Mouse (Mus musculus): Measurements from ENCODE around the gene Aurkb. TPM values are rescaled to one million over a fixed set of nuclear protein-coding genes. Genes with fewer than 3 reads are reported as not detected.

The Aurkb gene
- total and polyA plus RNA-seq, 3 experiments = 120 to 170 (median 159) TPM

- TF ChIP-seq NELFE (IDR thresholded peaks at IDR 0.05; ENCODE audit: low read depth, low read length) = peak; percentile 59
- TF ChIP-seq SMC3 (IDR thresholded peaks at IDR 0.05; ENCODE audit: low read depth, low read length) = no peak
- TF ChIP-seq ZKSCAN1 (IDR thresholded peaks at IDR 0.05; ENCODE audit: low read depth, low read length) = no peak
- peak; percentile 38 to 62; a peak in 3 of 4 replicates for TF ChIP-seq POLR2A (IDR thresholded peaks at IDR 0.05; ENCODE audit: control insufficient read depth in 1 of 2, insufficient read depth in 1 of 2, low read depth in 1 of 2, low read length in 2 of 2, poor library complexity in 1 of 2)
These were observed 49.4 kb downstream of the Aurkb start, which contains the start of gene Per1 (continued) for GRCm38 (mm10) chr11:69094697-69095429.

- Histone ChIP-seq H3K4me3 (ENCODE audit: control insufficient read depth in 1 of 2, insufficient read depth in 1 of 2, low read depth in 2 of 2, low read length in 2 of 2) (peak overlapping the region; percentile 54 to 61), H3K27me3 (ENCODE audit: control insufficient read depth in 1 of 2, insufficient read depth in 2 of 2, low read length in 2 of 2) (no peaks in the 10 kb centered on the region), H3K36me3 (ENCODE audit: control insufficient read depth in 1 of 2, insufficient read depth in 2 of 2, low read length in 2 of 2) (peaks cover 4 to 13% of the 10 kb centered on the region in 2 experiments), H3K9me3 (replicated peaks; ENCODE audit: insufficient read depth, low read length) (no peaks in the 10 kb centered on the region), H3K4me1 (ENCODE audit: control insufficient read depth in 1 of 2, insufficient read depth in 2 of 2, low read length in 2 of 2) (peaks cover 17 to 21% of the 10 kb centered on the region in 2 experiments), H3K27ac (ENCODE audit: control insufficient read depth, low read depth, low read length) (peak overlapping the region; percentile 88), H3K79me2 (ENCODE audit: control insufficient read depth, insufficient read depth, low read length, poor library complexity) (peaks cover 17% of the 10 kb centered on the region), H3K9ac (ENCODE audit: control insufficient read depth, low read depth, low read length, poor library complexity, severe bottlenecking) (peak overlapping the region; percentile 72)
- DNase-seq (ENCODE audit: low read depth, low spot score) = peak; percentile 86
- TF ChIP-seq CHD1 (IDR thresholded peaks at IDR 0.05; ENCODE audit: low read depth, low read length) = no peak
- peak; percentile 89 for TF ChIP-seq MXI1 (IDR thresholded peaks at IDR 0.05; ENCODE audit: low read depth, low read length)
- no peak for TF ChIP-seq TCF12 (IDR thresholded peaks at IDR 0.05; ENCODE audit: low read depth, low read length)
- TF ChIP-seq EP300 (IDR thresholded peaks at IDR 0.05; ENCODE audit: low read depth in 1 of 2, low read length in 2 of 2) = no peak
- TF ChIP-seq POLR2A (IDR thresholded peaks at IDR 0.05; ENCODE audit: control insufficient read depth in 1 of 2, insufficient read depth in 1 of 2, low read depth in 1 of 2, low read length in 2 of 2, poor library complexity in 1 of 2) = no peak
- peak; percentile 32; the same call in 1 of the 2 replicates for TF ChIP-seq MYC (IDR thresholded peaks at IDR 0.05; ENCODE audit: low read depth, low read length)
- no peak for TF ChIP-seq TBP (IDR thresholded peaks at IDR 0.05; ENCODE audit: low read depth, low read length)
- no peak for TF ChIP-seq GATA1 (IDR thresholded peaks at IDR 0.05; ENCODE audit: low read depth, low read length)
- no peak for TF ChIP-seq ZNF384 (IDR thresholded peaks at IDR 0.05; ENCODE audit: low read depth, low read length)
- no peak for TF ChIP-seq SMC3 (IDR thresholded peaks at IDR 0.05; ENCODE audit: low read depth, low read length)
- no peak for TF ChIP-seq POLR2AphosphoS5 (IDR thresholded peaks at IDR 0.05; ENCODE audit: borderline replicate concordance, low read depth, low read length)
- no peak for TF ChIP-seq ELF1 (IDR thresholded peaks at IDR 0.05; ENCODE audit: low read depth, low read length)
- TF ChIP-seq MAX (IDR thresholded peaks at IDR 0.05; ENCODE audit: low read length) = no peak
- TF ChIP-seq BHLHE40 (IDR thresholded peaks at IDR 0.05; ENCODE audit: borderline replicate concordance, low read depth, low read length) = no peak
- no peak for TF ChIP-seq NRF1 (IDR thresholded peaks at IDR 0.05; ENCODE audit: insufficient read depth, low read depth, low read length, poor library complexity, severe bottlenecking)
- TF ChIP-seq UBTF (IDR thresholded peaks at IDR 0.05; ENCODE audit: borderline replicate concordance, insufficient read depth, low read depth, low read length) = no peak
- no peak; the same call in 1 of the 2 replicates for TF ChIP-seq SIN3A (IDR thresholded peaks at IDR 0.05; ENCODE audit: low read length)
- TF ChIP-seq HCFC1 (IDR thresholded peaks at IDR 0.05; ENCODE audit: low read depth, low read length) = no peak
- no peak for TF ChIP-seq MYB (IDR thresholded peaks at IDR 0.05; ENCODE audit: low read depth, low read length)
- no peak for TF ChIP-seq ZC3H11A (IDR thresholded peaks at IDR 0.05; ENCODE audit: low read depth, low read length)
- peak; percentile 17; the same call in 1 of the 2 replicates for TF ChIP-seq NELFE (IDR thresholded peaks at IDR 0.05; ENCODE audit: low read depth, low read length)
- no peak for TF ChIP-seq USF2 (IDR thresholded peaks at IDR 0.05; ENCODE audit: borderline replicate concordance in 1 of 2, insufficient read depth in 1 of 2, low read depth in 1 of 2, low read length in 2 of 2)
- TF ChIP-seq RCOR1 (IDR thresholded peaks at IDR 0.05; ENCODE audit: low read depth, low read length) = no peak
- no peak for TF ChIP-seq E2F4 (IDR thresholded peaks at IDR 0.05; ENCODE audit: borderline replicate concordance, low read depth, low read length)
- TF ChIP-seq ETS1 (IDR thresholded peaks at IDR 0.05; ENCODE audit: low read depth, low read length) = no peak; the same call in 1 of the 2 replicates
- TF ChIP-seq USF1 (IDR thresholded peaks at IDR 0.05; ENCODE audit: low read depth, low read length) = no peak
- no peak for TF ChIP-seq RAD21 (IDR thresholded peaks at IDR 0.05; ENCODE audit: low read depth, low read length)
- TF ChIP-seq MAZ (IDR thresholded peaks at IDR 0.05; ENCODE audit: low read depth, low read length) = no peak
- TF ChIP-seq TAL1 (IDR thresholded peaks at IDR 0.05; ENCODE audit: low read length) = no peak
- TF ChIP-seq KAT2A (conservative IDR thresholded peaks at IDR 0.05; ENCODE audit: low read depth, low read length) = no peak
- no peak for TF ChIP-seq POLR2AphosphoS2 (IDR thresholded peaks at IDR 0.05; ENCODE audit: low read length)
These were observed 50.2 kb downstream of the Aurkb start for GRCm38 (mm10) chr11:69095511-69096231.

All from MEL (cell line).